Mouse (Mus musculus) cerebellum, postnatal 14 days (tissue): ENCODE measurements at regions not wholly inside any gene's neighbourhood (a gene's known extent, or its start where the extent isn't known, plus 50 kb on each side); places are given as distances from the start of the nearest gene placed in this dataset.
A peak's percentile ranks its signal among the peaks of the same experiment; 100 is the strongest.

ENCODE experiments used
- DNase-seq, 2 experiments: peaks; one replicate each; pipeline ENCODE4 v3.0.0; 2021; ENCODE audit warnings: mixed read lengths in 2 of 2

DNA sequence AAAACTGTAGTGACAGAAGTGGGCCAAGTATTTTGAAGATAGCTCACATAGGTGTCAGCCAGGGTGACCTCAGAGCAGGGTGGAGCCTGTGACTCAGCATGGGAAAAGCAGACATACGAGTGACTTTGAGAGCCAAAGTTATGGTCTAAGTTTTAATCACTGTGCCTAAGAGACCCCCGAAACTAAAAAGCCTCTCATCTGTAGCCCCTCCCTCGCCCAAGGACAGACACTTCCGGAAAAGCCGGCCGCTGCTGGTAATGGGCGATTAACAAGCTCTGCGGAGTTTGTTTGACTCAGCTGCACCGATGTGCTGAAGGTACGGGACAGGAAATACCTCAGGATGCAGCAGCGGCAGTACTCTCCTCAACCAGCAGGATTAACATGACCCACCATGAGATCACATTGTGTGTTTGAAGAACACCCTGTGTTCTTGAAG is 182.1 kb upstream of the Foxn2 start:
- no peak for DNase-seq

DNA sequence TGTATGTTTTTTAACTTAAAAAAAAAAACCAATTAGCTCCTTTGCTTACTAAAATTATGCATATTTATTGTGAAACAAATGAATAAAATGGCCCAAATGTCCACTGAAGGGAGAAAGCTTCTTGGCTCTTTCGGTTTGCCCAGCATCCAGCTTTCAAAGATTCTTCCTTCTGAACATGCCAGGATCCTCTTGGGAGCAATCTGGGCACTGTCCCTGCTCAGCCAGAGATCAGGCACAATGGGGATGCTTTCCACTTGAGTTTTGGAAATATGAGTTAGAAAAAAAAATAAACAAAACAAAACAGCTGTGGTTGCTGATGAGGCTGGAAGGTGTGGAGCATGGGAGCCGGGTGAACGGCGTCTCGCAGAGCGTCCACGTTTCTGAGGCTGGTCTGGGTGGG is 180.3 kb upstream of the Foxn2 start:
- DNase-seq = no peak

DNA sequence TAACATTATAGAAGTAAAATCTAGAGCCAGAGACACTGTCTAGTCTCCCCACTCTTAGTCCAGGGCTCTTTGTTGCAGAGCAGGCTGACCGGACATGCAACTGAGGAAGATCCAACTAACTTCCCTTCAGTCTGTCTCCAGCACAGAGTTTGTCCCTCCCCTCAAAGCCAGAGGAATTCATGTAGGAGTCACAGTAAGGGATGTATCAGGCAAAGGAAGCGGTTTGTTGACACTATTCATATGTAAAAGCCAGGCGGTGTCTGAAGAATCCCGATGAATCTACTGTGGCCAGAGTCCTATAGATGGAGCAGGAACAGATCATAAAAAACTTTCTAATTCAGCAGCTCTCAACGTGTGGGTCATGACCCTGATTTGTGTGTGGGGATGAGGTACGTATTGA is 179.7 kb upstream of the Foxn2 start:
- DNase-seq = no peak

DNA sequence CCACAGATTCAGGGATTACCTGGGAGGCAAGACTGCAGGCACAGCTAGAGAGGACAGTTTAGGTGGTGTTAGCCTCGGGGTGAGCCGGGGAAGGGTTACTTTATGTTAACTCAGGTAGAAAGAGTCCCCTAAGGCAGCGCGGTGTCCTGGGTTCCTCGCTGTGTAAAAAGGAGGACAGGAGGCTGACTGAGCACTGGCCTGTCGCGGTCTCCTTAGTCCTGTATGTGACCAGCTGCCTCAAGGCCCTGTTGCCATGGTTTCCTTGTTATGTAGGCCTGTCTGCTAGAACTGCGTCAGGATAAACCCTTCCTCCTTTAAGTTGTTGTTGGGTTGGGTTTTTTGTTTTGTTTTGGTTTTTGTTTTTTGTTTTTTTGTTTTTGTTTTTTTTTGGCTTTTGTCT is 179.0 kb upstream of the Foxn2 start:
- DNase-seq = peak in 1 of 2 experiments; percentile 15

DNA sequence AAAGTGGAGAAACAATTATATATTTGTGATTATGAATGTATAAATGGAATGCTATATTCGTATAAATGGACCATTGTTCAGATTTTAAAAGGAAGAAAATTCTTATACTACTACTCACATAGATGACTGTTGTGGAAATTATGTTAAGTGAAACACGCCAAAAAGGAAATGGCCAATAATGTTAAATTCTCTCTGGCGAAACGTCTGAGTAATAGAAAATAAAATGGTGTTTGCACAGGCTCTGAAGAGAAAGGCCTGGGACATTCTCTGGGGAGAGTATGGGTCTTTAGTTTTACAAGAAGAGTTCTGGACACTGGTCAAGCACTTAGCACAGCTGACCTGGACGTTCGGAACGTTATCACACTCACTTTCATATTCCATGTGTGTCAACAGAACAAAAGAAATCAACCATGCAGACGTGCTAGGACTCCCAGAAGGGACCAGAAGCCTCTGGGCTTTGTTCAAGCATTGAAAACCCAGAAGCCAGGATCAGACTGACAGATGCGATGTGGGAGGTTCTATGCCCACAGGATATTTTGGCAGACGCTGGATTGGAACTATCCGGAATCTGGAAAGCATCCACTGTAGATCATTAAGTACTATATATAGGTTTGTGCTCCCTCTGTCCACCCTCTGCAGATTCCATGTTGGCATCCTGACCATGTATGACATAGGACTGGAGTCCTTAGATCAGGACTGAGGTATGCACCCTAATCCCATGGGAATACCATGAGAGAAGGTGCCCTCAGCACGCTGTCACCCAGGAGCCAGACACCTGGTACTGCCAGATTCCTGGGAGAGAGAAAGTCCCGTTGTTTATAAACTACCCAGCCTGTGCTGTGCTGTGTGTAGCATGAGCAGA is 178.0 kb upstream of the Foxn2 start:
- peak; percentile 29 to 36 for DNase-seq

DNA sequence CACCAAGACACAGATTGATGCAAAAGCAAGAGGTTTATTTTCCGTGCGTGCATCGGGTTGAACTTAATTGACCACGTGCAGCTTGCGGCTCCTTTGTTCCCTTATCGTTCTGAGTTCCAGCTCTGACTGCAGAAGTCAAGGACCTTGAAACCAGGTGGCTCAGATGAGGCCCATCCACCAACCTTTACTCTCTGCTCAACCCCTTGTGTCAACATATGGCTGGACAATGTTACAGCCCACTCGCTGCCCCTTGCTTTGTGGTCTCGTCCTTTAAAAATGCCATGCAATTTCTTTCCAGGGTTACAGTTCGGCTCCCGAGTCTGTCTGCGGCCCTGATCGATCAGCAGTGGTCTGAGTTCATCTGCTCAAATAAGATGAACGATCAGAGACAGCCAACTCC is 175.2 kb upstream of the Foxn2 start:
- DNase-seq = no peak

DNA sequence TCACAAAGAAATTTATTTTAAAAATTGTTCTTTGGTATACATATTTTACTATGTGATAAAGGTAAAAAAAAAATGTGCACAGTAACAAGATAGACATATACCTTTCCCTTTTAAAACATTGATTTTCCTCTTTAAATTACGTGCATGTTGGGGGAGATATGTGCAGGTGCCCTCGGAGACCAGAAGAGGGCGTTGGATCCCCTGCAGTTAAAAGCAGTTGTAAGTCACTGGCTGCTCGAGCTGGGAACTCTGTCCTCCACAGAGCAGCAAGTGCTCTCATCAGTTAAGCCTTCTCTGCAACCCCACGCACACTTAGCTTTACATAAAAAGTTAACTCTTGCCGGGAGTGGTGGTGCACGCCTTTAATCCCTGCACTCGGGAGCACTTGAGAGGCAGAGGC is 172.3 kb upstream of the Foxn2 start:
- no peak for DNase-seq

DNA sequence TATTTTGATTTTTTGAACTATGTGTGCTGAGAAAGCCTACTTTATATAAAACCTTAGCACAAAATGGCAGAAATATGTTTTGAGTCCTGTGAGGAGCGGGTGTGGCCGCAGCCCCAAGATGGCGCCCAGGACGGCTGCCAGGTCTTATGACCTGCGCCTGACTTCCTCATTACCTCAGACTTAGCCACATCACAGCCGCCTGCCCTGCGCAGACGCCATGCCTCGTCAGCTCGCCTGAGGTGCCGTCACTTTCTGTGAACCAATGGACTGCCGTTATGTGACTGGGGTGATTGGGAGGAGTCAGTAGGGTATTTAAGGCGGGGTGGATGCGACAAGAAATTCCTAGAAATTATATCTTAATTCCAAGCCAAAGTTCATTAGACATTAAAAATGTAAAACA is 171.7 kb upstream of the Foxn2 start:
- DNase-seq = no peak

DNA sequence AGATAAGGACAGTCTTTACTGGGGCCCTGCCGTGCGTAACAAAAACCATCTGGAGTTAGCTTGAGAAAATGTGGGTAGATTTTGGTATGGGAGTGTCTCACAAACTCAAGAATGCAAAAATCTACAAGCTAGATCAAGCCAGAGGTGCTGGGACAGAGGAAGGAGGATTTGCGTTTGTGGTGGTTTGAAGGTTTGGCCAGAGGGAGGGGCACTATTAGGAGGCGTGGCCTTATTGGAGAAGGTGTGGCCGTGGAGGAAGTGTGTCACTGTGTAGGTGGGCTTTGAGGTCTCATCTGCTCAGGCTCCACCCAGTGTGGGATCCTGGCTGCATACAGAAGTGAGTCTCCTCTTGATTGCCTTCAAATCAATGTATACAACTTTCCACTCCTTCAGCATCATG is 169.6 kb upstream of the Foxn2 start:
- DNase-seq = no peak

DNA sequence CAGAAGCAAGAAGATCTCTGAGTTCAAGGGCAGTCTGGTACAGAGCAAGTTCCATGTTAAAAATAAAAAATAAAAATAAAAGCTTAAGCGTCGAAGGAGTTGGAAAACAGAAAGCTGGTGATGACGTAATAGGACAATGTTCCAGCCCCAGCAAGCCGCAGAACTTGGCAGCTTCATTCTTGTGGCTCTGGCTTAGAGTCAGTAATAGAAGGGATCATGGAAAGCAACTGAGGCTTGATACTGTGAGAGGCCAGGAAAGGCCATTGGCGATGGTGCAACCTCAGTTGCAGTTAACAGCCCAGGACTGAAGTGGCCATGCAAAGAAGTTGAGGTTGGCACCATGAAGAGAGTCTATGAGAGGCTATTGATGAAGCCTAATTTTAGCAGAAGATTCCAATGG is 168.3 kb upstream of the Foxn2 start:
- no peak for DNase-seq

DNA sequence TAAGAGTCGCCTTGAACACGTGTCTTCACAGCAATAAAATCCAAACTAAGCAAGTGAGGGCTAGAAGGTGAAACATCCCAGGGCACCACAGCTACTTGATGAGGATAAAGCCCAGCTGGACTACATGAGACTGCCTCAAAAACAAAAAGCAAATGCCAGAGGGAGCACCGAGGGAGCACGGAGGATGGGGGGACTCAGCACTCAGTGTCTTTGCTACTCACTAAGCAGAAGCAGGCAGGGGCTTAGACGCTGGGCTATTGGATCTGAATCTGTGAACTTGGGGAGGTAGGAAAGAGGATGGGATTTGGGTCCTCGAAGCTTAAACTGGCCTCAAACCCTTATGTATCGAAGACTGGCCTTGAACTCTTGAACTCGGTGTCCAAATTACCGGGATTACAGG is 167.0 kb upstream of the Foxn2 start:
- DNase-seq = no peak

DNA sequence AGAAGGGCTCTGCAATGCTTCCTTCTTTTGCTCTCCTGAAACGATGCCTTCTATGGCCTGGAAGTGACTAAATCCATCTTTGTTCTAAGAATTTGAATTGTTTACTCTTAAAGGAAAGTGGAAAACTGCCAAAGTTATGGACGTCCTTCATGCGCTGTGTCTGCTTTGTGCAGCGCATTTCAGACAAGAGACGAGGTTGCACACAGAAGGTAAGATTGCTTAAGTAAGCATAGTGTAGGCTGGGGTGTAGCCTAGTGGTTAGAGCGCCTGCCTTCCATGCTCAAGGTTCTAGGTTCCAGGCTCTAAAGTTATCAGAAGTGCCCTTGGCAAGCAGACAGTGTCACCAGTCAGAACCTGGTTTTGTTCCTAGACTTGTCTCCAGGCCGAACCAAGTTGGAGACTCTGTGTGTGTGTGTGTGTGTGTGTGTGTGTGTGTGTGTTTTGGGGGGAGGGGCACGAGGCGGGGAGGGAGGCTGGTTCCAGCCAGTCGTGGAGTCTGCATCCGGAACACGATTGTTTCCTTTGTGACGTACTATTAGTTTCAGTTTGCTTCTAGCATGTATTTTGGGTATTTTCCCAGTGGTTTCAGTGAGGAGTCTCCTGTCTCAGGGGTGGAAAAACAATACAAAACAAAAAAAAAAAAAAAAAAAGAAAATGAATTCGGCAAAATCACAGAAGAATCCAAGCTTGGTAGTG is 166.4 kb upstream of the Foxn2 start:
- DNase-seq = peak in 1 of 2 experiments; percentile 36

DNA sequence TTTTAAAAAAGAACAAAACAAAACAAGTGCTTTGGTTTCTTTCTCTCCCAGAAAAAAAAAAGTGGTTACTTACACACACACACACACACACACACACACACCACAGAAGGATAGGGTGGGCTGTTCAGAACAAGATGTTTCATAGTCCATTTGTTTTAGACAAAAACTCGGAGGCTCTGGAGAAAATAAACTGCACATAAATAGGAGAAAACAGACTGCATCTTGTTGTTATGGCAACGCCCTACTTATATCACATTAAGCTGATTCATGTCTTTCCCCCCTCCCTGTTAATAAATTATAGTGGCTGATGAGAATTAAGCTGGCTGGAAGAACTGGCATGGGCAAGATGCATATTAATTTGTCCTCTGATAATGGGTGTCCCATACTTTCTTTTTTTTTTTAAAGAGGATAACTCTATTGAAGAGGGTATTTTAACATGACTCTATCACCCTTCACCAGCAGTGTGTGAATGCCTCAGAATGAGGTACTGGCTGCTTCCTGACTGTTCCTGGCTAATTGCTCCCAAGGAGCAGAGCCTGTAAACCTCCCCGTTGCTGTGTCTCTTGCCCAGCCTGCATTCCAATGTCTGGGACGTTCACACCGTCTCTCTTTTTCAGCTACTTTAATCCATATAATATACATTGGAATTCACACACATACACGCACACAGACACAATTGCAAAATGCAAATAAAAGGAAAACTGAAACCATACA is 165.6 kb upstream of the Foxn2 start:
- DNase-seq = peak in 1 of 2 experiments; percentile 25

DNA sequence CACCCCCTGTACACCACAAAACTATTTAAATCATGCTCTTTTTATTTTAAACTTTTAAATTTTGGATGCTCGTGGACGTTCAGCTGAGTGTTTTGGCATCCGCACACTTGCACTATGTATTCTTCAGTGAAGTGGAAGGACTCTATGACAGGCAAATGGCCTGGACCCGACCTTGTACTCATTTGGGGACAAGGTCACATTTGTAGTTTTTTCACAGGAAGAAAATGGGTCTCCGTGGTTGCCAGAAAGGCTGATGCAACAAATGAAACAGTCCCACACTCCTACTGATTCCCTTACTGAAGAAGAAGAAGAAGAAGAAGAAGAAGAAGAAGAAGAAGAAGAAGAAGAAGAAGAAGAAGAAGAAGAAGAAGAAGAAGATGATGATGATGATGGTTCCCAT is 160.9 kb upstream of the Foxn2 start:
- no peak for DNase-seq

DNA sequence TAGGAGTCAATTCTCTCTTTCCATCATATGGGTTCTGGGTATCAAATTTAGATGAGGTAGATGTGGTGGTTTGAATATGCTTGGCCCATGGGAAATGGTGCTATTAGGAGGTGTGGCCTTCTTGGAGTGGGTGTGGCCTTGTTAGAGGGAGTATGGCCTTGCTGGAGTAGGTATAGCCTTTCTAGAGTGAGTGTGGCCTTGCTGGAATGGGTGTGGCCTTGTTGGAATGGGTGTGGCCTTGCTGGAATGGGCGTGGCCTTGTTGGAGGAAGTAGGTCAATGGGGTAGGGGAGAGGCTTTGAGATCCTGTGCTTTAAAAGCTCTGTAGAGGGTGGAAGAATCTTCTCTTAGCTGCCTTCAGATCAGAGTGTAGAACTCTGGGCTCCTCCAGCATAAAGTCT is 157.8 kb upstream of the Foxn2 start:
- DNase-seq = no peak

DNA sequence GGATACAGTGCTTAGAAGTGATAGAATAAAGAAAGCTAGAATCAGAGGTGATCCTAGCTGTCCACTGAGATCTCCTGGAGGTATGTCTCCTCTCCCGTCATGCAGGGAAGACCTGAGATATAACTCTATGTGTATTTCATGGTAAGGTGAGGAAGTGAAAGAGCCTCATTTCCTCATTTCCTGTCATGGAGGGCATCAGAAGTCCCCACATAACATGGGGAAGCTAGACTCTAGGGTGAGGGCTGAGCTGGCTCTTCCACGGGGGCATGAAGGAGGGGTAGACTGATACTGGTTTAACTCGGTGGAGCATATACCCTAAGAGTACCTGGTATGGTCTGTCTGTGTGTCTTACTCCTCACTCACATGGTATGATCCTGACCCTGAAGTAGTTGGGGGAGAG is 156.0 kb upstream of the Foxn2 start:
- DNase-seq = no peak

DNA sequence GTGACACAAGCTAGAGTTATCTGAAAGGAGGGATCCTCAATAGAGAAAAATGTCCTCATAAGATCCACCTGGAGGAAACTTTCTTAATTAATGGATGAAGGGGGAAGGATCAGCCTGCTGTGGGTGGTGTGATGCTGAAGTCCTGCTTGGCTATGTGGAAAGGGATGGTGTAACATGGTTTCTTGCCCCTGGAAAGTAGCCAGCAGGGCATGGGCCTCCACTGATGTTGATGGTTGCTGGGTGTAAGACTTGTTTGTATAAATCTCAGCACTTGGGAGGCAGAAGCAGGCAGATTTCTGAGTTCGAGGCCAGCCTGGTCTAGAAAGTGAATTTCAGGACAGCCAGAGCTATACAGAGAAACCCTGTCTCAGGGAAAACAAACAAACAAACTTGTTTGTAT is 152.7 kb upstream of the Foxn2 start:
- DNase-seq = no peak

DNA sequence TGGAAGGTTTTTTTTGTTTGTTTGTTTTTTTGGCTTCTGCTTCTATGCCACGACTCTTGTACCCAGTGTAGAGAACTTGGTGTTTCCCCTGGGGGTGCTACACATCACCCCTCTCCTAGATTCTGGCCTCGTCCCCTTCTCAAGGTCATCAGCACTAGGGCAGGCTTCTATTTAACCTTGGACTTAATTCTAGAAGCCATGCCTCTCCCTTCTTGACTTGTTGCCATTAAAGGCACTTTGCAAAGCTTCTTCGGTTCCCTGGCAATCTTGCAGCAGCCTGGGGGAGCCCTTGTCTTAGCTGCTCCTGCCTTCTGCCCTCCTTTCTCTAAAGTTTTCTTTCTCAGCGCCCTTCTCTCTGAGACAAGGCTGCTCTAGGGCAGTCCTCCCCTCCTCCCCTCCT is 143.0 kb upstream of the Foxn2 start:
- DNase-seq = no peak

DNA sequence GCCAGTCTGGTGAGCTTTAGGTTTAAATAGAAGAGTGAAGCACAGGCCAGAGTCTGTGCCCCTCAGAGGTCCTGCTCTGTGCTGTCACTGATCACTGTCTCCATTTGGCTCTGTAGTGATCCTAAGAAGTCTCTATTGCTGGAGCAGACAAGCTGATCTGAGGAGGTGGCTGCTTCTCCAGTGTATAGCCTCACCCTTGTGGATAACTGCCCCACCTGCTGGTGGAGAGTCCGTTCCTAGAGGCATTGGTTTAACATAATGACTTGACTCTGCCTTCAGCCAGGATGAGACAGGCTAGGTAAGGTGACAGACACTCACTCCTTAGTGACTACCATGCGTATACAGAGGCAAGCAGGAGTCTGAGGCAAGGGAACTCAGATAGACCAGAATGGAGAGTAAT is 136.5 kb upstream of the Foxn2 start:
- DNase-seq = peak; percentile 45

DNA sequence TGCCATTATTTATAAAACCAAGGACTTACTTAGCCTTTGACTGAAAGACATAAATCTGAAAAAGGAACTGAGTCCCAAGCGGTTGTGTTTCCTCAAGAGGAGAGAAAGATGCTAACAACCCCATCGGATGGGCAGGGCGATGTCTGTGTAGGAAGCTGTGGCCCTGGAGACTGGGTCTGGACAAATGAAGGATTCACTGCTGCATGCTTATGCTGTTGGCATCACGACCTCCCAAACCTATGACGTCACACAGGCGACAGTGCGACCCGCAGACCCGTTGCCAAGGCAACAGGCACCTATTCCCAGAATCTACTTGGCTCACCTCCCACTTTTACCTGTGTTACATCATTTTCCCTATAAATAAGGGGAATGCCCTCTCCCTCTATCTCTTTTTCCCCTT is 135.3 kb upstream of the Foxn2 start:
- no peak for DNase-seq

DNA sequence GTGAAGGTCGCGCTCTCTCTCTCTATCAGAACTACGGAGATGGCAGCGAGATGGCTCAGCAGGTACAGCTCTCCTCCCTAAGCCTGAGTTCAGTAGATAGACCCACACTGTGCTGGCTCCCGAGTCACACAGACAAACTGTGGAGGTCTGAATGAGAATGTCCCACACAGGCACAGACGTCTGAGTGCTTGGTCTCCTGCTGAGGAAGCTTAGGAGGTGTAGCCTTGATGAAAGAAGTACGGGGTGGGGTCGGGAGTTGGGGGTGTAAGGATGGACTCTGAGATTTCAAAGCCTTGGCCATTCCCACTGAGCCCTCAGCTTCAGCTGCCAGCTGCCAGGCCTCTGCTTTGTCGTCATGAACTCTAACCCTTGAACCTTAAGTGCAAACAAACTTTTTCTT is 134.2 kb upstream of the Foxn2 start:
- DNase-seq = no peak

DNA sequence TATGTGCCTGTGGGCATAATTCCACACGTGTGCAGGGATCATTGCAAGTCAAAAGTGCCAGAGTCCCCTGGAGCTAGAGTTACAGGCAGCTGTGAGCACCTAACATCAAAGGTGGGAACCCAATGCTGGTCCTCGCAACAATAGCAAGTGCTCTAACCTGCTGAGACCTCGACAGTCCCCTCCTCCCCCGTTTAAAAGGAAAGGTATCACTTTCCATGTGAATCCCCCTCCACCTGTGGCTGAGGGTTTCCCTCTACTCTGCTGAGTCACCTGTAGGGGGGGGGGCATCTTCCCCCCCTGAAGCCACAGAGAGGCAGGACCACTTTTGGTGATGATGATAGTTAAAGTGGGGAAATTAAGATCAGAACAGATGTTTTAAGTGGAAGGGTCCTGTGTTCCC is 133.4 kb upstream of the Foxn2 start:
- no peak for DNase-seq

DNA sequence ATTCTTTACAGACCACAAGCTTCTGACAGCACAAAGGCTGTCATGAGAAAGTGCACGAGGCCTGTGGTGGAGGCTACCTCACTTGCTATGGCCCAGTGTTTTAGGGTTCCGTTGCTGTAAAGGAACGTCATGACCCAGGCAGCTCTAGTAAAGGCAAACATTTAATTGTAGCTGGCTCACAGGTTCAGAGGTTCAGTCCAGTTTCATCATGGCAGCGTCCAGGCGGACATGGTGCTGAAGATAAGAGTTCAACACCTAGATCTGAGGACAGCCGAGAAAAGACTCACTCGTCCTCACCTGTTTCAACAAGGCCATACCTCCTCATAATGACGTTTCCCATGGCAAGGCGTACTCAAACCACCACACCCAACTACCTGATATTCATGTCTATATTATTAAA is 132.7 kb upstream of the Foxn2 start:
- DNase-seq = no peak

DNA sequence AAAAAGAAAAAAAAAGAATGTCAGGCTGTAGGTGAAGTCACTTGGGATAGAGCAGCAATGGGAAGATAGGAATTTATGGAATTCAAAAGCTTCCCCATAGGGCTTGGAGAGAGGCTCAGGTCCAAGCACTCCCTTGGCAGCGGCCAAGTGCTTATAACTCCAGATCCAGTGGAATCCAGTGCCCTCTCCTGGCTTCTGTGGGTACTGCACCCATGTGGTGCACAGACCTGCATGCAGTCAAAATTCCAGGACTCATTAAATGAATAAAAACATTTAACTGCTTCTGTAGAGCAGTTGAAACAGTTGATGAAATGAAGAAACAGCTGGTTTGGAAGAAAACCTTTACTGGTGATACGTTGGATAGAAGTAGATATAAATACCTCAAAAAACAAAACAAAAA is 127.6 kb upstream of the Foxn2 start:
- peak in 1 of 2 experiments; percentile 70 for DNase-seq
